Mouse (Mus musculus) forebrain, embryonic 12.5 days (tissue): ENCODE measurements around the gene Panx3. TPM values are rescaled to one million over a fixed set of nuclear protein-coding genes. Genes with fewer than 3 reads are reported as not detected.

Experiments
- polyA plus RNA-seq: library from polyadenylated mRNA; unstranded; fragments of >200 nt; fragmentation: Nextera tagmentation; extraction: Ambion mirVana; gene quantifications from 2 replicates; pipeline ENCODE4 v1.2.1, GENCODE M21; 2016

Panx3 gene
- polyA plus RNA-seq, 1 experiment from 2014 or later = 0.19 TPM

Other genes with a start within 250 kb of the Panx3 start
- 22.7 and 24.1 TPM in 2 replicates for gene Robo3, start 236.0 kb downstream of the Panx3 start, polyA plus RNA-seq
- gene Msantd2, start 179.9 kb downstream of the Panx3 start, polyA plus RNA-seq = 46.9 and 47.3 TPM in 2 replicates
- gene Esam, start 141.2 kb downstream of the Panx3 start, polyA plus RNA-seq = 23.2 and 24.3 TPM in 2 replicates
- 0.32 and 0.82 TPM in 2 replicates for gene Vsig2, start 130.0 kb downstream of the Panx3 start, polyA plus RNA-seq
- 3.8 and 4.2 TPM in 2 replicates for gene Nrgn, start 116.3 kb downstream of the Panx3 start, polyA plus RNA-seq
- gene Siae, start 113.5 kb downstream of the Panx3 start, polyA plus RNA-seq = 7.3 and 7.4 TPM in 2 replicates
- gene Spa17, start 55.5 kb downstream of the Panx3 start, polyA plus RNA-seq = 18.9 and 21.2 TPM in 2 replicates
- 109 and 114 TPM in 2 replicates for gene Tbrg1, start 11.9 kb downstream of the Panx3 start, polyA plus RNA-seq
- not detected in 2 replicates for gene Olfr160, start 47.0 kb upstream of the Panx3 start, polyA plus RNA-seq
- gene Olfr874, start 75.9 kb upstream of the Panx3 start, polyA plus RNA-seq = not detected in 2 replicates
- not detected in 2 replicates for gene Olfr875, start 102.6 kb upstream of the Panx3 start, polyA plus RNA-seq
- not detected in 2 replicates for gene Olfr876, start 133.8 kb upstream of the Panx3 start, polyA plus RNA-seq
- not detected in 2 replicates for gene Olfr877, start 185.0 kb upstream of the Panx3 start, polyA plus RNA-seq
- gene Olfr145, start 227.5 kb upstream of the Panx3 start, polyA plus RNA-seq = not detected in 2 replicates
- gene Olfr878, start 248.6 kb upstream of the Panx3 start, polyA plus RNA-seq = 0.06 TPM in 1 of 2 replicates, not detected in the other